Mouse (Mus musculus) E14TG2a.4 (cell line): ENCODE results near the gene Izumo1r.

Experiments used
- CTCF ChIP-seq: conservative IDR thresholded peaks from 2 replicates; pipeline ENCODE4 v1.5.1; 2014; ENCODE audit warnings: low read length
- POU5F1 ChIP-seq: IDR thresholded peaks from 2 replicates; pipeline ENCODE4 v1.6.1; 2014; ENCODE audit warnings: low read length, borderline replicate concordance

- TF ChIP-seq CTCF (no peak), POU5F1 (no peak)
Measured at GRCm38 (mm10) chr9:14934851-14935250, 31.1 kb upstream of the Izumo1r start.
